Mouse (Mus musculus) liver, embryonic 14.5 days (tissue): ENCODE data around the gene Msantd1.

Experiments
- CTCF ChIP-seq: IDR thresholded peaks from 2 replicates; pipeline ENCODE4 v1.5.1; 2016; ENCODE audit warnings: antibody characterized with exemption, low read depth, control low read depth
- EP300 ChIP-seq: IDR thresholded peaks from 2 replicates; pipeline ENCODE4 v1.6.1; 2016; ENCODE audit warnings: antibody characterized with exemption, low read depth

DNA sequence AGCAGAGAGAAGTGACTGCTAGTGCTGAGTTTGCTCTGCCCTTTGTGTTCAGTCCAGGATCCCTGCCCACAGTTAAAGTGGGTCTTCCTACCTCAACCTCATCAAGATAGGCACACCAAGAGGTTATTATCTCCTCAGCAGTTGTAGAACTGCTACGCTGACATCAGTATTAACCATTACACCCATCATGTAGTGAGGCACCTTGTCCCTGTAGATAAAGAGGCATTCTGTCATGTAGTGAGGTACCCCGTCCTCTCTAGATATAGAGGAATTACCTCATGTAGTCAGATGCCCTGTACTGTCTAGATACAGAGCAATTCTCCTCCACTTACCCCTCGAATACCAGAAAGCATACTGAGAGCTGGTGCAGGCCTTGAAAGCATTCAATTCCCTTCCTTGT lies 26.8 kb upstream of the Msantd1 start:
- no peak for TF ChIP-seq CTCF
- peak; percentile 96 for TF ChIP-seq EP300
